Mouse (Mus musculus): ENCODE results near the gene Nudt14. TPM values are rescaled to one million over a fixed set of nuclear protein-coding genes. Genes with fewer than 3 reads are reported as not detected.

The Nudt14 gene
- total RNA-seq, 2 experiments from 2014 or later, result 4.4 to 5.7 TPM

Small RNA genes lying within 50 kb of the gene (microRNA-seq; reads per million reads assigned to microRNA genes)
- not detected for gene Mir6941

Other genes starting within 250 kb of the Nudt14 start
- gene Cep170b, start 221.7 kb downstream of the Nudt14 start, total RNA-seq (2021), result 1 to 10 TPM; 7.7 to 9.8 TPM
- 1 to 10 TPM; 5.6 to 6.9 TPM for gene Pld4, start 181.5 kb downstream of the Nudt14 start, total RNA-seq (2021)
- gene Ahnak2, start 139.5 kb downstream of the Nudt14 start, total RNA-seq (2021), result 10 to 100 TPM; 15.3 to 16.5 TPM
- 1 to 10 TPM; 1.5 to 1.9 TPM for gene Clba1, start 133.2 kb downstream of the Nudt14 start, total RNA-seq (2021)
- gene Cdca4, start 112.7 kb downstream of the Nudt14 start, total RNA-seq (2021), result 1 to 10 TPM; 6.4 to 7.6 TPM
- under 1 TPM in 1 of 2 experiments, not detected in 1; 0.23 TPM for gene Gpr132, start 73.9 kb downstream of the Nudt14 start, total RNA-seq (2021)
- 10 to 100 TPM; 22.4 to 34.7 TPM for gene Jag2, start 12.3 kb downstream of the Nudt14 start, total RNA-seq (2021)
- gene Btbd6, start 34.4 kb upstream of the Nudt14 start, total RNA-seq (2021), result 10 to 100 TPM; 21.0 to 21.9 TPM
- gene Brf1, start 58.6 kb upstream of the Nudt14 start, total RNA-seq (2021), result 10 to 100 TPM; 23.5 to 25.1 TPM
- gene Pacs2, start 72.4 kb upstream of the Nudt14 start, total RNA-seq (2021), result 10 to 100 TPM; 35.5 to 35.9 TPM
- gene Tex22, start 132.4 kb upstream of the Nudt14 start, total RNA-seq (2021), result not detected
- gene Mta1, start 156.2 kb upstream of the Nudt14 start, total RNA-seq (2021), result 10 to 100 TPM; 48.4 to 49.3 TPM
- 1,000 to 10,000 TPM; 1,410 to 1,505 TPM for gene Crip2, start 198.1 kb upstream of the Nudt14 start, total RNA-seq (2021)
- 100 to 1,000 TPM; 178 to 211 TPM for gene Crip1, start 204.2 kb upstream of the Nudt14 start, total RNA-seq (2021)
- under 1 TPM; 0.61 to 0.83 TPM for gene Tedc1, start 214.3 kb upstream of the Nudt14 start, total RNA-seq (2021)
- under 1 TPM in 1 of 2 experiments, not detected in 1; 0.17 TPM for gene Tmem121, start 243.8 kb upstream of the Nudt14 start, total RNA-seq (2021)

Data from heart, postnatal 25 days (tissue).